Mouse (Mus musculus) embryonic facial prominence, embryonic 14.5 days (tissue): ENCODE results near the gene Gm38392. TPM values are rescaled to one million over a fixed set of nuclear protein-coding genes. Genes with fewer than 3 reads are reported as not detected.
"Not testable (repeated sequence)": the region's sequence is repeated elsewhere in the genome, so short reads cannot be mapped to it uniquely, and the experiment has no call there.

Source experiments
- ATAC-seq: fragments of 200-750 bp; cut with Nextera tagmentation; 2 replicates; pipeline ENCODE4 v1.8.0; 2017; ENCODE audit warnings: low read depth, moderate number of reproducible peaks, moderate TSS enrichment
- DNase-seq: peaks from one replicate; pipeline ENCODE4 v3.0.0-alpha.2; 2015; ENCODE audit warnings: low spot score
- H3K27ac ChIP-seq: fragments of 300-500 bp; sonication (generic); replicated peaks from 2 replicates; pipeline ENCODE4 v1.5.1; 2014; ENCODE audit warnings: low read depth, mild to moderate bottlenecking, low read length, moderate library complexity
- H3K27me3 ChIP-seq: fragments of 300-500 bp; sonication (generic); replicated peaks from 2 replicates; pipeline ENCODE4 v1.6.1; 2014; ENCODE audit warnings: low read length; ENCODE audit not compliant: control insufficient read depth, insufficient read depth
- H3K36me3 ChIP-seq: fragments of 300-500 bp; sonication (generic); 2 replicates; pipeline ENCODE4 v1.6.1; 2014; ENCODE audit warnings: low read length, mixed read lengths; ENCODE audit not compliant: control insufficient read depth, insufficient read depth
- H3K4me1 ChIP-seq: fragments of 300-500 bp; sonication (generic); 2 replicates; pipeline ENCODE4 v1.6.1; 2014; ENCODE audit warnings: antibody characterized with exemption, low read length; ENCODE audit not compliant: control insufficient read depth, insufficient read depth
- H3K4me2 ChIP-seq: fragments of 300-500 bp; sonication (generic); 2 replicates; pipeline ENCODE4 v1.6.1; 2014; ENCODE audit warnings: low read depth, mild to moderate bottlenecking, low read length, moderate library complexity, mixed read lengths
- H3K4me3 ChIP-seq: fragments of 300-500 bp; sonication (generic); 2 replicates; pipeline ENCODE4 v1.5.1; 2014; ENCODE audit warnings: low read depth, mild to moderate bottlenecking, low read length
- H3K9ac ChIP-seq: fragments of 300-500 bp; sonication (generic); 2 replicates; pipeline ENCODE4 v1.6.1; 2014; ENCODE audit warnings: low read depth, mild to moderate bottlenecking, low read length, moderate library complexity, mixed read lengths
- H3K9me3 ChIP-seq: fragments of 300-500 bp; sonication (generic); 2 replicates; pipeline ENCODE4 v1.6.1; 2016; ENCODE audit warnings: low read length; ENCODE audit not compliant: control insufficient read depth
- WGBS: fragments of 180-500 bp; shearing (Covaris S2); extraction: QIAGEN DNeasy Blood & Tissue Kit; methylation state at CpG from one replicate; pipeline ENCODE4 v1.1.7; 2014; 5-methylcytosine and 5-hydroxymethylcytosine counted together
- polyA plus RNA-seq: library from polyadenylated mRNA; unstranded; fragments of >200 nt; fragmentation: Nextera tagmentation; extraction: Ambion mirVana; gene quantifications from 2 replicates; pipeline ENCODE4 v1.2.1, GENCODE M21; 2014

Gene Gm38392
- polyA plus RNA-seq, 1 experiment from 2014 or later: not detected

DNA sequence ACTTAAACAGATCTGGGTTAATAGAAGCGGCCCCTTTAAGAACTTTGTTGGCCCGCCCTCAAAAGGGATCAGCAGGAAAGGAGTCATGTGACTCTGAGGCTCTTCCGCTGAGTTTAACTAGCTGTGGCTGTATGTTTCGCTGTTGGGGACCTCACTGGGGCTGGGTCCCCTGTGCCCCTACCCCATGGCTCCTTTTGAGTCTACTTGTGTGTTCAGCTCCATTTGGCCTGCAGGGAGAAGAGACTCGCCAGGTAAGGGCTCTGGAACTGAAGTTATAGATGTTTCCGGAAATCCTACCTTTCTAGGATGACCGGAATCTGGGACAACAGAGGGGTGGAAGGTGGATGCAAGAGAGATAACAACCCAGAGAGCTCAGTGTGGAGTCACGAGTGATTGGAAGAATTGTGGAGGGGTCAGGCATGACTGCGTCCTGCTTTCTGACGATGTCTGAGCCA lies 38.0 kb upstream of the Gm38392 start, which contains the start of gene Glmp:
Gene Glmp (plus strand): TSS at position 73 of the 455 bp plus-strand sequence.
- no peaks in the 10 kb centered on the region for H3K9me3 ChIP-seq
- H3K4me1 ChIP-seq: peaks cover 7% of the 10 kb centered on the region; the same call in 1 of the 2 replicates
- DNase-seq: peak; percentile 93
- H3K27ac ChIP-seq: no peak within 1 kb of the TSS
- H3K9ac ChIP-seq: peak within 1 kb of the TSS; percentile 81
- under 1% methylated on average over 10 of the region's 10 CpGs for WGBS
- ATAC-seq: peak; percentile 86
- H3K4me2 ChIP-seq: peak within 1 kb of the TSS; percentile 65
- peak within 1 kb of the TSS; percentile 86 for H3K4me3 ChIP-seq
- peaks cover 65% of the 10 kb centered on the region for H3K36me3 ChIP-seq
- H3K27me3 ChIP-seq: no peaks in the 10 kb centered on the region

DNA sequence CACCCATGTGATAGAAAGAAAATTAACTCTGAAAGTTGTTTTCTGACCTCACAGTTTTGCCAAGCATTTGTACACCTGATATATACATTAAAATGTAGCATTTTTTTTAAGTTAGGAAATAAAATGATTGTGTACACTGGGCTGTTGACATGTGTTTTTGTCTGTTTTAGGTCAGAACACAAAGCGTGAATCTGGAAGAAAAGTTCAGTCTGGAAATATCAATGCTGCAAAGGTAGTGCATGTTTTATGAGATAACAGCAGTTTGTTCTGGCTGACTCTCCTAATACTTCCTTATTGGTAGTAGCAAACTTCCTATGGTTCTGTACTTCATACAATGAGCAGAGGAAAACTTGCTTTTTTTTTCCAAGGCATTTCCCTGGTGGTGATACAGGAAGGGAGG lies 12.2 kb upstream of the Gm38392 start:
- H3K4me2 ChIP-seq: 0 out of 2 replicates have a peak overlapping the region, but pooled peaks have one; percentile 74
- H3K9me3 ChIP-seq: no peaks in the 10 kb centered on the region
- H3K27me3 ChIP-seq: no peaks in the 10 kb centered on the region
- 89% methylated on average over 1 of the region's 1 CpGs for WGBS
- H3K4me1 ChIP-seq: peaks cover 8% of the 10 kb centered on the region
- H3K36me3 ChIP-seq: peaks cover 52% of the 10 kb centered on the region
- H3K4me3 ChIP-seq: no peak overlapping the region
- H3K27ac ChIP-seq: no peak overlapping the region
- ATAC-seq (no peak), DNase-seq (no peak)
- H3K9ac ChIP-seq: 0 out of 2 replicates have a peak overlapping the region, but pooled peaks have one; percentile 5

GRCm38 (mm10) chr3:88297321-88297851 lies 10.4 kb upstream of the Gm38392 start:
- Histone ChIP-seq H3K27me3 (no peaks in the 10 kb centered on the region), H3K9me3 (no peaks in the 10 kb centered on the region), H3K36me3 (peaks cover 42% of the 10 kb centered on the region), H3K4me3 (peak overlapping the region; percentile 76), H3K4me2 (peak overlapping the region; percentile 74), H3K4me1 (peaks cover 8% of the 10 kb centered on the region), H3K9ac (peak overlapping the region; percentile 84), H3K27ac (peak overlapping the region; percentile 92)
- ATAC-seq: no peak
- DNase-seq: peak; percentile 13
- under 1% methylated on average over 30 of the region's 30 CpGs for WGBS

DNA sequence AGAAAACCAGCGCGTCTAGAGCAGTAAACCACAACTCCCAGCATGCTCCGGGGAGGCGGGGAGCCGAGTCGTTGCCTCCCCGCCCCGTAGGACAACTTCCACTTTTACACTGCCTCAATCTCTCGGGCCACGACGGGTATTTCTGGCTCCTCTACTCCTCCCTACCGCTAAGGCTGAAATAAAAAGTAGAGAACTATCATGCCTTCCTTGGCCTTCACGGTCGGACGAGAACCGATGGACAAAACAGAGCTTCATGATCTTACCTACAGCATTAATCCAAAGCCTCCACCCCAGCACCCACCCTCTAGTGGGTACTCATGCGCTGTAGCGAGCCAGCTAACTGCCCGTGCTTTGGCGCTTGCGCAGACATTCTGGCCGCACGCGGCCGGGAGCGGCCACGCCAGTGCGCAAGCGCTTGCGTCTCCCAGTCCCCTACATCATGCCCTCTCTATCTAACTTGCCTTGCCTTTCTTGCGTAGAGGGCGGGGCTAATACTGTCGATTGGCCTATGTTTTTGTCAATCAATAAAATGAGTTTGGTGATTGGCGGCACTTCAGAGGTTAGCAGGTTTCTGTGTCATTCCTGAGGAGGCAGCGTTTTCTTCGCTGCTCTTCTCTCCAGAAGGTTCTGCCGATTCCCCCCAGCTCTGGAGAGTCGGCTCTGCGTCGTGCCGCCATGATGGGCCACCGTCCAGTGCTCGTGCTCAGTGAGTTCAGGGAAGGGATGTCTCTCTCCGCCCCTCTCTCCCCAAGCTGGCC lies 9.7 kb upstream of the Gm38392 start, which contains the start of the genes Tsacc and Cct3:
Gene Tsacc (minus strand): TSS at position 439 of the 758 bp plus-strand sequence.
Gene Cct3 (plus strand): TSS at position 556 of the 758 bp plus-strand sequence.
- Histone ChIP-seq H3K27ac (peak within 1 kb of the TSS; percentile 92), H3K9me3 (no peaks in the 10 kb centered on the region), H3K36me3 (peaks cover 36% of the 10 kb centered on the region), H3K27me3 (no peaks in the 10 kb centered on the region), H3K4me2 (peak within 1 kb of the TSS; percentile 74), H3K4me3 (peak within 1 kb of the TSS; percentile 76), H3K4me1 (peaks cover 8% of the 10 kb centered on the region), H3K9ac (peak within 1 kb of the TSS; percentile 84)
- ATAC-seq: peak; percentile 100
- DNase-seq: peak; percentile 99
- WGBS: under 1% methylated on average over 44 of the region's 44 CpGs

DNA sequence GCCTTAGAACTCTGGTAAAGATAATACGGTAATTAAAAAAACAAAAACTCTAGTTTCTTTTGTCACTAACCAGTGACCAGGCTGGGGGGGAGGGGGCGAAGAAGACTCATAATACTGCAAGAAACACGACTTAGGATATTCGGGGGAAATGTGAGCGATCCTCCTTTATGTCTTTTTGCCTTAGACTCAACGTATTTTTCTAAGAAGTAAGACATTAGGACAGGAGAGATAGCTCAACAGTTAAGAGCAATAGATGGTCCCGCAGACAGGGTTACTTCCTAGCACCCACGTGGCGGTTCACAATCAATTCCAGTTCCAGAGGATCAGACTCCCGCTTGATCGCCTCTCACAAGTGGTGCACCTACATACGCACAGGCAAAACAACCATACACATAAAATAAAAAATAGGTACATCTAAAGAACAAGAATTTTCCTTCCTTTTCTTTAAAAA lies 9.1 kb upstream of the Gm38392 start:
- ATAC-seq (no peak), DNase-seq (no peak)
- H3K9ac ChIP-seq: peak overlapping the region; percentile 77
- H3K4me3 ChIP-seq: peak overlapping the region; percentile 76
- no peaks in the 10 kb centered on the region for H3K27me3 ChIP-seq
- peak overlapping the region; percentile 65 for H3K4me2 ChIP-seq
- H3K36me3 ChIP-seq: peaks cover 30% of the 10 kb centered on the region
- H3K27ac ChIP-seq: peak overlapping the region; percentile 92
- H3K4me1 ChIP-seq: peaks cover 8% of the 10 kb centered on the region
- WGBS: 1% methylated on average over 12 of the region's 12 CpGs
- H3K9me3 ChIP-seq: no peaks in the 10 kb centered on the region

DNA sequence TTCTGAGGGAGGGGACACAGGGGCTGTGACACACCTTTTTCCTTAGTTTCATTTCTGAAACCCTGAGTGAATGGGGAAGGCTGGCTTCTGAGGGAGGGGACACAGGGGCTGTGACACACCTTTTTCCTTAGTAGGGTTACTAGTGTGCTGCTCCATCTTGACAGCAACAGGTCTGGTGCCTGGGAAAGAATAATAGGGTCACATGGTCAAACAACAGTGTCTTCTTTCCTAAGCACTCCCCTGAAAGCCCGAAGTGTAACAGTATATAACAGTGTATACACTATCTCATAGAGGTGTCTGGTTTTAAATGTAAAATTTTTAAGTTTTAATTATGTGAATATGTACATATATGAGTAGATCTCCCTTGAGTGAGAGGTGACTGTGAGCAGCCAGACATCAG lies 8.3 kb upstream of the Gm38392 start:
- peak overlapping the region; percentile 77; the same call in 1 of the 2 replicates for H3K9ac ChIP-seq

DNA sequence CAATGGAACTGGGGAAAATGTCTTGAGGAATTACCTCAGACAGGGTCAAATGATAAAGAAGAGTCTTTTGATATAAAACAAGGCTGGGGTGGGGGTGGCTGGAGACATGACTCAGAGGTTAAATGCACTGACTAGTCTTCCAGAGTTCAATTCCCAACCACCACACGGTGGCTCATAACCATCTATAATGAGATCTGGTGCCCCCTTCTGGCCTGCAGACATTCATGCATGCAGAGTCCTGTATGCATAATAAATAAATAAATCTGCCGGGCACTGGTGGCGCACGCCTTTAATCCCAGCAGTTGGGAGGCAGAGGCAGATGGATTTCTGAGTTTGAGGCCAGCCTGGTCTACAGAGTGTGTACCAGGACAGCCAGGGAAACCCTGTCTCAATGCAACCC lies 5.0 kb upstream of the Gm38392 start:
- Histone ChIP-seq H3K36me3 (peaks cover 6% of the 10 kb centered on the region; the same call in 1 of the 2 replicates), H3K9ac (no peak overlapping the region), H3K27me3 (no peaks in the 10 kb centered on the region), H3K27ac (no peak overlapping the region), H3K4me2 (no peak overlapping the region), H3K4me3 (no peak overlapping the region), H3K9me3 (no peaks in the 10 kb centered on the region), H3K4me1 (no peaks in the 10 kb centered on the region)
- no peak for ATAC-seq
- peak; percentile 9 for DNase-seq
- 52% methylated on average over 4 of the region's 4 CpGs for WGBS

More for the DNA sequence above, 8.3 kb upstream of the Gm38392 start:
- peaks cover 21% of the 10 kb centered on the region for H3K36me3 ChIP-seq
- not testable (repeated sequence) for H3K4me3 ChIP-seq, H3K9me3 ChIP-seq, H3K27me3 ChIP-seq, H3K4me1 ChIP-seq, DNase-seq, ATAC-seq, H3K27ac ChIP-seq
- peak overlapping the region; percentile 65 for H3K4me2 ChIP-seq
- WGBS: 65% methylated on average over 1 of the region's 1 CpGs

- H3K9ac ChIP-seq, H3K9me3 ChIP-seq, DNase-seq, H3K4me2 ChIP-seq, H3K36me3 ChIP-seq, H3K27me3 ChIP-seq, H3K27ac ChIP-seq, H3K4me1 ChIP-seq, ATAC-seq, H3K4me3 ChIP-seq: not testable (repeated sequence)
- 83% methylated on average over 7 of the region's 10 CpGs for WGBS
Observed at GRCm38 (mm10) chr3:88288133-88288713, 1.2 kb upstream of the Gm38392 start.
